Mouse (Mus musculus) kidney, embryonic 15.5 days (tissue): ENCODE results near the gene Padi2. TPM values are rescaled to one million over a fixed set of nuclear protein-coding genes. Genes with fewer than 3 reads are reported as not detected.

Experiments
- ATAC-seq: fragments of 200-750 bp; cut with Nextera tagmentation; replicated peaks from 2 replicates; pipeline ENCODE4 v1.8.0; 2017; ENCODE audit warnings: moderate TSS enrichment; ENCODE audit not compliant: low FRiP score
- H3K27ac ChIP-seq: fragments of 300-500 bp; sonication (generic); 2 replicates; pipeline ENCODE4 v1.5.1; 2015; ENCODE audit warnings: mild to moderate bottlenecking, inconsistent platforms
- H3K27me3 ChIP-seq: fragments of 300-500 bp; sonication (generic); 2 replicates; pipeline ENCODE4 v1.6.1; 2015; ENCODE audit warnings: inconsistent platforms
- H3K36me3 ChIP-seq: fragments of 300-500 bp; sonication (generic); 2 replicates; pipeline ENCODE4 v1.6.1; 2015; ENCODE audit warnings: inconsistent platforms
- H3K4me1 ChIP-seq: fragments of 300-500 bp; sonication (generic); 2 replicates; pipeline ENCODE4 v1.6.1; 2015; ENCODE audit warnings: inconsistent platforms
- H3K4me2 ChIP-seq: fragments of 300-500 bp; sonication (generic); 2 replicates; pipeline ENCODE4 v1.6.1; 2015; ENCODE audit warnings: moderate library complexity, mild to moderate bottlenecking, inconsistent platforms
- H3K4me3 ChIP-seq: fragments of 300-500 bp; sonication (generic); replicated peaks from 2 replicates; pipeline ENCODE4 v1.5.1; 2015; ENCODE audit warnings: mild to moderate bottlenecking, inconsistent platforms
- H3K9ac ChIP-seq: fragments of 300-500 bp; sonication (generic); 2 replicates; pipeline ENCODE4 v1.6.1; 2015; ENCODE audit warnings: mild to moderate bottlenecking, inconsistent platforms
- H3K9me3 ChIP-seq: fragments of 300-500 bp; sonication (generic); replicated peaks from 2 replicates; pipeline ENCODE4 v1.6.1; 2016; ENCODE audit warnings: inconsistent platforms
- WGBS: fragments of 180-500 bp; shearing (Covaris S2); methylation state at CpG from one replicate; pipeline ENCODE4 v1.1.7; 2015; ENCODE audit warnings: mixed read lengths; 5-methylcytosine and 5-hydroxymethylcytosine counted together
- polyA plus RNA-seq: library from polyadenylated mRNA; unstranded; fragments of >200 nt; fragmentation: Nextera tagmentation; extraction: Ambion mirVana; gene quantifications from 2 replicates; pipeline ENCODE4 v1.2.1, GENCODE M21; 2015

Padi2 gene
- polyA plus RNA-seq, 1 experiment from 2014 or later = 18.7 TPM

DNA sequence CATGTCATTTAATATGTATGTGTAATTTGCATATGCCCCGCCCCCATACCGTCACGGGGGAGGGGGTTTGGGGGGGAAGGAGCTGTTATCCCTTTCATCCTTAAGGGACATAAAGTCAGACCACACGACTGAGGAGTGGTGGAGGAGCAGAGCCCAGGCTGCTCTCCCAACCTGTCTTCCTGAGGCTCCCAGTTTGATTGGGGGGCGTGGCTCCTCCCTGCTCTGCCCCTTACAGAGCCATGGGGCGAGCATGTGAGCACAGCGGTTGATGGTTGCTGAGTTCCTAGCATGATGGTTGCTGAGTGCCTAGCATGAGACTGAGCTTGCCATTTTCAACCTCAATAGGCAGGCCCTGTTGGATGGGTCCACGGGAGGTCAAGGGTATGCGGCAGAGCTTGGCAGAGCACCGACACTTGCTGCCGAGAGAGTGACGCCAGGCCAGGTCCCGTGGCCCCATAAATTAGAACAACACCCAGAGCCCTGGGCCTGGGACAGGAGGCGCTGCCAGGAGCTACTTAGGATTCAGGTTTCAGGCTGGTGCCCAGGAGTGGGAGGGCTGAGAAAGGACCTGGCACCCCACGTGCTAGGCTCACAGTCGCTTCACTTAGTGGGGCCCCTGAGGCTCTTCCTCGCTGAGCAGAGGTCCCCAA lies 4.6 kb downstream of the Padi2 start:
- Histone ChIP-seq H3K27me3 (peaks cover 26% of the 10 kb centered on the region), H3K9ac (no peak overlapping the region), H3K4me2 (peak overlapping the region; percentile 44), H3K27ac (peak overlapping the region; percentile 52), H3K4me1 (peaks cover 38% of the 10 kb centered on the region), H3K36me3 (no peaks in the 10 kb centered on the region), H3K4me3 (peak overlapping the region; percentile 25; the same call in 1 of the 2 replicates), H3K9me3 (no peaks in the 10 kb centered on the region)
- WGBS = 6% methylated on average over 17 of the region's 17 CpGs
- peak; percentile 56 for ATAC-seq

- WGBS = 87% methylated on average over 9 of the region's 9 CpGs
- ATAC-seq = no peak
- Histone ChIP-seq H3K9ac (0 out of 2 replicates have a peak overlapping the region, but pooled peaks have one; percentile 10), H3K9me3 (no peaks in the 10 kb centered on the region), H3K4me1 (peaks cover 31% of the 10 kb centered on the region), H3K4me2 (no peak overlapping the region), H3K27ac (0 out of 2 replicates have a peak overlapping the region, but pooled peaks have one; percentile 52), H3K27me3 (peaks cover 24% of the 10 kb centered on the region), H3K4me3 (no peak overlapping the region), H3K36me3 (no peaks in the 10 kb centered on the region)
Measured at GRCm38 (mm10) chr4:140911416-140911815, 5.3 kb downstream of the Padi2 start.

DNA sequence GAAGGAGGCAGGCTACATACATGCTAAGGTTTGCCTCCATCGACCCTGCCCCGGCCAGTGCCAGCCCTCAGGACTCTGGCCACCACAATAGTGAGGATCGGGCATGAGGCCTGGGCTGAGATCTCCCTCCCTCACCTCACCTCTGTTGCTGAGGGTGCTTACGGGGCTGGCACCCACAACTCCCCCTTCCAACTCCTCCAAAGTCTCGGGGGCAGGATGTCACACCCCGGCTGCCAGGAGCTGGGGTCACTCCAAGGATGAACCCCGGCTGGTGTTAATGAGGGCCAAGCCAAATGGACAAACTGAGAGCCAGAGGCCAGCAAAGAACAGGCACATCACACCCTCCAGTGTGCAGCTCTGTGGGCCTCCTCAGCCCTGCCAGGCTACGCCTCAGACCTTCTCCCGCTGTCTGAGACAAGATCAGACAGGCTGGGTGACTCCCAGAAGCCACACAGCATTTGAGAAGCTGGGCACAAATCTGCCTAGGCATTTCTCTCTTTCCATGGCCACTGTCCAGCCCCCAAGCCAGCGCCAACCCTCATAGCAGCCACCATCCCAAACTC lies 6.2 kb downstream of the Padi2 start:
- peaks cover 18% of the 10 kb centered on the region; the same call in 1 of the 2 replicates for H3K27me3 ChIP-seq
- H3K36me3 ChIP-seq = no peaks in the 10 kb centered on the region
- WGBS = 68% methylated on average over 10 of the region's 10 CpGs
- H3K27ac ChIP-seq = no peak overlapping the region
- H3K9ac ChIP-seq = no peak overlapping the region
- peaks cover 22% of the 10 kb centered on the region for H3K4me1 ChIP-seq
- H3K9me3 ChIP-seq = no peaks in the 10 kb centered on the region
- no peak overlapping the region for H3K4me3 ChIP-seq
- no peak for ATAC-seq
- no peak overlapping the region for H3K4me2 ChIP-seq

GRCm38 (mm10) chr4:140913565-140913964 lies 7.4 kb downstream of the Padi2 start:
- H3K36me3 ChIP-seq = no peaks in the 10 kb centered on the region
- peaks cover 20% of the 10 kb centered on the region for H3K4me1 ChIP-seq
- no peak overlapping the region for H3K4me2 ChIP-seq
- WGBS = 92% methylated on average over 9 of the region's 9 CpGs
- no peaks in the 10 kb centered on the region for H3K9me3 ChIP-seq
- peaks cover 16% of the 10 kb centered on the region; the same call in 1 of the 2 replicates for H3K27me3 ChIP-seq
- H3K4me3 ChIP-seq = no peak overlapping the region
- ATAC-seq = no peak
- H3K27ac ChIP-seq = no peak overlapping the region
- no peak overlapping the region for H3K9ac ChIP-seq

DNA sequence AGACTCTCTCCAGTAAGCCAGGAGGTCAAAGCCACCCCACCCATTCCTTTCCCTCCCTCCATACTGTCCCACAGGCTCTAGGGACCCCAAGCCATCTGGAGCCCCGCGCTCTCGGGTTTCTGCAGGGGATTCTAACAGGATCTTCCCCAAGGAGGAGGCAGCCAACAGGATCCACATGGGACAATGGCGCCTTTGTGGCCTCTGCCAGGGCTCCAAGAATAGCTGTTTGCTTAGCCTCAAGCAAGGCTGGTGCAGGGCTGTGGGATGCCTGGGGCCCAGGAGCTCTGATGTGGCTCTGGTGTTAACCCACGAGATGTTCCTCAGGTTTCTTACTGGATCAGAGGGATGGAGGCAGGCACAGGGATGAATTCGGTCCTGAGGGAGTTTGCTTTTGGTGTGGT lies 8.6 kb downstream of the Padi2 start:
- H3K36me3 ChIP-seq = no peaks in the 10 kb centered on the region
- H3K9ac ChIP-seq = no peak overlapping the region
- H3K4me1 ChIP-seq = peaks cover 31% of the 10 kb centered on the region
- H3K27ac ChIP-seq = no peak overlapping the region
- ATAC-seq = no peak
- WGBS = 62% methylated on average over 6 of the region's 6 CpGs
- H3K27me3 ChIP-seq = peaks cover 9% of the 10 kb centered on the region; the same call in 1 of the 2 replicates
- no peaks in the 10 kb centered on the region for H3K9me3 ChIP-seq
- no peak overlapping the region for H3K4me2 ChIP-seq
- H3K4me3 ChIP-seq = no peak overlapping the region

DNA sequence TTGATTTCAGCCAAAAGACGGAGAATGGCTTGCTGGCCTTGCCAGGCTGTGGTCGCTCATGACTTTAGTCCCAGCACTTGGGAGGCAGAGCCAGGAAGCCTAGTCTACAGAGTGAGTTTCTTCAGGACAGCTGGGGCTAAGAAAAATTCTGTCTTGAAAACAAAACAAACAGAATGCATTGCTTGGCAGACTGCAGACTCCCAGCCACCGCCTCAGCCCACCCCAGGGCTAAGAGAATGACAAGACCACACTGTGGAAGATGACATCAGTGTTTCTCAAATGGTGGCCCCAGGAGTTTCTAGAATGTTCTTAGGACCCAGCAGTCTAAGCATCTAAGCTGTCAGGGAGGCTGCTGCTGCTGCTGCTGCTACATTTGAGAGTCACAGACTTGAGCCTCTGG lies 9.1 kb downstream of the Padi2 start:
- Histone ChIP-seq H3K4me2 (no peak overlapping the region), H3K9ac (no peak overlapping the region), H3K4me3 (no peak overlapping the region), H3K4me1 (peaks cover 36% of the 10 kb centered on the region), H3K27ac (no peak overlapping the region), H3K36me3 (no peaks in the 10 kb centered on the region), H3K9me3 (no peaks in the 10 kb centered on the region), H3K27me3 (peaks cover 9% of the 10 kb centered on the region; the same call in 1 of the 2 replicates)
- ATAC-seq = no peak
- 67% methylated on average over 3 of the region's 3 CpGs for WGBS

GRCm38 (mm10) chr4:140916296-140916695 lies 10.2 kb downstream of the Padi2 start:
- 87% methylated on average over 5 of the region's 5 CpGs for WGBS
- no peak for ATAC-seq
- H3K9ac ChIP-seq = no peak overlapping the region
- peaks cover 36% of the 10 kb centered on the region for H3K4me1 ChIP-seq
- H3K27ac ChIP-seq = no peak overlapping the region
- H3K4me3 ChIP-seq = no peak overlapping the region
- H3K4me2 ChIP-seq = no peak overlapping the region
- H3K27me3 ChIP-seq = peaks cover 8% of the 10 kb centered on the region; the same call in 1 of the 2 replicates
- no peaks in the 10 kb centered on the region for H3K36me3 ChIP-seq
- no peaks in the 10 kb centered on the region for H3K9me3 ChIP-seq

GRCm38 (mm10) chr4:140917451-140917850 lies 11.3 kb downstream of the Padi2 start:
- 95% methylated on average over 9 of the region's 9 CpGs for WGBS
- Histone ChIP-seq H3K27me3 (no peaks in the 10 kb centered on the region), H3K9ac (no peak overlapping the region), H3K4me2 (no peak overlapping the region), H3K36me3 (no peaks in the 10 kb centered on the region), H3K4me3 (no peak overlapping the region), H3K9me3 (no peaks in the 10 kb centered on the region), H3K27ac (no peak overlapping the region), H3K4me1 (peaks cover 45% of the 10 kb centered on the region)
- ATAC-seq = no peak

- H3K9ac ChIP-seq = no peak overlapping the region
- no peak overlapping the region for H3K4me3 ChIP-seq
- WGBS = 39% methylated on average over 11 of the region's 11 CpGs
- peak; percentile 81 for ATAC-seq
- peak overlapping the region; percentile 82 for H3K27ac ChIP-seq
- H3K27me3 ChIP-seq = no peaks in the 10 kb centered on the region
- H3K4me1 ChIP-seq = peaks cover 54% of the 10 kb centered on the region
- peak overlapping the region; percentile 9; the same call in 1 of the 2 replicates for H3K4me2 ChIP-seq
- no peaks in the 10 kb centered on the region for H3K9me3 ChIP-seq
- H3K36me3 ChIP-seq = no peaks in the 10 kb centered on the region
Measured at GRCm38 (mm10) chr4:140919974-140920836, 14.1 kb downstream of the Padi2 start.

- no peak overlapping the region for H3K9ac ChIP-seq
- peaks cover 60% of the 10 kb centered on the region for H3K4me1 ChIP-seq
- H3K27me3 ChIP-seq = no peaks in the 10 kb centered on the region
- H3K4me3 ChIP-seq = no peak overlapping the region
- H3K27ac ChIP-seq = no peak overlapping the region
- H3K4me2 ChIP-seq = no peak overlapping the region
- H3K9me3 ChIP-seq = no peaks in the 10 kb centered on the region
- ATAC-seq = no peak
- H3K36me3 ChIP-seq = no peaks in the 10 kb centered on the region
- WGBS = 61% methylated on average over 5 of the region's 5 CpGs
Measured at GRCm38 (mm10) chr4:140922508-140922907, 16.4 kb downstream of the Padi2 start.

DNA sequence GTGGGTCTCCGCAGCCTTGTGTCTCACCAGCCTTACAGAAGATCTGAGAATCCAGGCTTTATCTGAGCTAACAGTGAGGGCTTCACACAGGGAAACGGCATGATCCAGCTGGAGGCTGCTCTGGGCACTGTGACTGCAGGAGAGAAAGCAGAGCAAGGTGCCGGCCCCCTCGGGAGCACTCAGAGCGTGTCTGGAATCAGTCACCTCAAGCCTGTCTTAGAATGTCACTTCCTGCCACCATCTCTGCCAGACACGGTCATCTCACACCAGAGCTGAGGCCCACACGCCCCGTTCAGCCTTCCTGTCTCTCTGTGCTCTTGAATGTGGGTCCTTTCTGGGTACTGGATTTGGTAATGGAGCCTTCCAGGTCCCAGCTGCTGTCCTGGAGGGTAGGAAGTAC lies 19.5 kb downstream of the Padi2 start:
- Histone ChIP-seq H3K36me3 (no peaks in the 10 kb centered on the region), H3K9ac (no peak overlapping the region), H3K9me3 (no peaks in the 10 kb centered on the region), H3K4me2 (no peak overlapping the region), H3K27ac (no peak overlapping the region), H3K4me3 (no peak overlapping the region), H3K27me3 (no peaks in the 10 kb centered on the region), H3K4me1 (peaks cover 47% of the 10 kb centered on the region)
- ATAC-seq = no peak
- 57% methylated on average over 8 of the region's 8 CpGs for WGBS

DNA sequence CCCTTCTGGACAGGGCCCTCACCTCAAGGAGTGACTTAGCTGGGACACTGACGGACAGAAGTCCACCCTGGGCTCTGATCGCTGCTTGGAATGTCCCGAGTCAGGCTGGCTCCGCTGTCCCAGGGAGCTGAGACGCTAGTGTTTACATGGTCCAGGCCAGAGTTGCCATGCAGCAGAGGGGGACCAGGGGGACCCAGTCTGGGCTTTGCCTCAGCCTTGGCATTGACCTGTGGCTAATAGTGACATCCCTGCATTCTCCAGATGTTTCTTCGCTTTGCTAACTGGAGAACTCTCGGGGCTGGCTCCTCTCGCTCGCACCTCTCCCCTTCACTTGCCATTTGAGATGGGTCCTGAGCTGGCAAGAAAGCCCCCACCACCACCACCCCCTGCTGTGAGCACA lies 22.2 kb downstream of the Padi2 start:
- no peak overlapping the region for H3K9ac ChIP-seq
- H3K9me3 ChIP-seq = no peaks in the 10 kb centered on the region
- no peak for ATAC-seq
- no peak overlapping the region for H3K27ac ChIP-seq
- H3K36me3 ChIP-seq = no peaks in the 10 kb centered on the region
- WGBS = 75% methylated on average over 9 of the region's 9 CpGs
- no peaks in the 10 kb centered on the region for H3K27me3 ChIP-seq
- H3K4me1 ChIP-seq = peaks cover 34% of the 10 kb centered on the region
- H3K4me3 ChIP-seq = no peak overlapping the region
- H3K4me2 ChIP-seq = no peak overlapping the region
